Mouse (Mus musculus): Measurements from ENCODE around the gene Larp4b. TPM values are rescaled to one million over a fixed set of nuclear protein-coding genes. Genes with fewer than 3 reads are reported as not detected.

Gene Larp4b
- polyA plus RNA-seq, 1 experiment from 2014 or later: 33.0 TPM

GRCm38 (mm10) chr13:9082128-9082883, 11.4 kb upstream of the Larp4b start:
- no peaks in the 10 kb centered on the region for H3K4me1 ChIP-seq (replicated peaks)
- 71% methylated on average over 14 of the region's 14 CpGs for WGBS
- H3K9ac ChIP-seq: no peak overlapping the region
- no peaks in the 10 kb centered on the region for H3K27me3 ChIP-seq (replicated peaks)
- no peaks in the 10 kb centered on the region for H3K9me3 ChIP-seq (replicated peaks)
- H3K27ac ChIP-seq (ENCODE audit: poor library complexity, severe bottlenecking): no peak overlapping the region
- H3K4me3 ChIP-seq: no peak overlapping the region
- no peak overlapping the region for H3K4me2 ChIP-seq
- H3K36me3 ChIP-seq: no peaks in the 10 kb centered on the region
- ATAC-seq (ENCODE audit: insufficient number of reproducible peaks, low FRiP score): no peak

DNA sequence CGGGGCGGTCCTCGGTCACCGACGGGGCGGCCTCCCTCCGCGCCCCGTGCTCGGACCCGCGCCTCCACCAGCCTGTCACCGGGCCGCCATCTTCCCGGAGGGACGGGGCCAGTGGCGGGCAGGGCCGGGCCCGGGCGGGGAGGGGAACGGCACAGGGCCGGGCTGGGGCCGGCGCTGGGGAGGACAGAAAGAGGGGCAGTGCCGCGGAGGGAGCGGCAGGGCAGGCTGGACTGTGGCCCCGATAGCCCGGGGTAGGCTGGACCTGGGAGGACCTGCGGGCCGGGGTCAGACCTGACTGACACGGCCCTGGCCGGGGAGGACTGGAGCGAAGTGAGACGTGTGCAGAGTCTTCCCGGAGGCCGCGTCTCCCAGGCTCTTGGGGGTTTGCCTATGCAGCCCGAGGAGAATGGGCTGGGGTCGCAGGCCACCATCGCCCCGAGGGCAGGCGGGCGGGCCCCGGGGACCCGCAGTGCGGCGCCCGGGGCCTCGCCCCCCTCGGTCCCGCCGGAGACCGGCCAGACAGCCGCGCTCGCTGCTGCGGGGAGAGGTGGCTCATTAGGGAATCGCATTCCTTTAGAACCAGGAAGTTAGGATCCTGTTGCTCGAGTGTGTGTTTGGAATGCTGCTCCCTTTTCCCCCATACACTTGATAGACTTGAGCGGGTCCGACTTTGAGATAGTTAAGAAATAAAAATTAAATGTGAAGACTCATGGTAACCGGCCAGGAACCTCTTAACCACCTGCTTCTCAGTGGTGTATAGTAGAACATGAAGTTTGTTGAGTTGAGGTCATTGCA, 702 bp downstream of the Larp4b start:
- H3K9me3 ChIP-seq (replicated peaks): no peaks in the 10 kb centered on the region
- H3K27me3 ChIP-seq (replicated peaks): no peaks in the 10 kb centered on the region
- peak overlapping the region; percentile 97 for H3K9ac ChIP-seq
- H3K4me1 ChIP-seq (replicated peaks): peaks cover 16% of the 10 kb centered on the region
- WGBS: 1% methylated on average over 43 of the region's 63 CpGs
- H3K36me3 ChIP-seq: no peaks in the 10 kb centered on the region
- H3K4me3 ChIP-seq: peak overlapping the region; percentile 96
- peak overlapping the region; percentile 95 for H3K27ac ChIP-seq (ENCODE audit: poor library complexity, severe bottlenecking)
- peak; percentile 64 for ATAC-seq (ENCODE audit: insufficient number of reproducible peaks, low FRiP score)
- H3K4me2 ChIP-seq: peak overlapping the region; percentile 66

- 0 out of 2 replicates have a peak, but pooled peaks cover 2% of the 10 kb centered on the region for H3K36me3 ChIP-seq
- no peak overlapping the region for H3K27ac ChIP-seq (ENCODE audit: poor library complexity, severe bottlenecking)
- H3K4me2 ChIP-seq: no peak overlapping the region
- ATAC-seq (ENCODE audit: insufficient number of reproducible peaks, low FRiP score): no peak
- no peak overlapping the region for H3K9ac ChIP-seq
- no peaks in the 10 kb centered on the region for H3K9me3 ChIP-seq (replicated peaks)
- no peak overlapping the region for H3K4me3 ChIP-seq
- WGBS: 80% methylated on average over 5 of the region's 5 CpGs
- H3K27me3 ChIP-seq (replicated peaks): no peaks in the 10 kb centered on the region
- peaks cover 16% of the 10 kb centered on the region for H3K4me1 ChIP-seq (replicated peaks)
Measured at GRCm38 (mm10) chr13:9099289-9099688, 5.6 kb downstream of the Larp4b start.

- H3K9me3 ChIP-seq (replicated peaks): no peaks in the 10 kb centered on the region
- H3K27me3 ChIP-seq (replicated peaks): no peaks in the 10 kb centered on the region
- peaks cover 16% of the 10 kb centered on the region for H3K4me1 ChIP-seq (replicated peaks)
- no peak overlapping the region for H3K27ac ChIP-seq (ENCODE audit: poor library complexity, severe bottlenecking)
- H3K4me3 ChIP-seq: no peak overlapping the region
- H3K36me3 ChIP-seq: 0 out of 2 replicates have a peak, but pooled peaks cover 2% of the 10 kb centered on the region
- no peak overlapping the region for H3K9ac ChIP-seq
- 99% methylated on average over 2 of the region's 2 CpGs for WGBS
- ATAC-seq (ENCODE audit: insufficient number of reproducible peaks, low FRiP score): no peak
- H3K4me2 ChIP-seq: no peak overlapping the region
Measured at GRCm38 (mm10) chr13:9100517-9100916, 6.8 kb downstream of the Larp4b start.

DNA sequence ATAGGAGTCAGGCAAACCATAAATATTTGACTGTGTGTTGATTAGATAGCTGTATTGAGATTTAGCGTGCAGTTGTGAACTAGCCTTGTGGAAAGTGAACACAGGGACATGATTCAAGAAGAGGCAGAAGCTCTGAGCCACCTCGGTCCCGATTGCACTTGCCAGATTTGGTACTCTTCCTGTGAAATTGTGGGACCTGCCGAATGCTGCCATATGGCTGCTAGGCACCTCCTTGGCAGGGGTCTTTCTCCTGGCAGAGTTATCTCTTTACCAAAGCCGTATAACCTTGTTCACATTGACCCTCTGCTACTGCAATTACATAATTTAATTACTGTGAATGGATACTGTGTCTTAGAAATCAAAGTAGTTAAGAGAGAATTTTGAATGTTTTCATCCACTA, 12.6 kb downstream of the Larp4b start:
- Histone ChIP-seq H3K27ac (ENCODE audit: poor library complexity, severe bottlenecking) (no peak overlapping the region), H3K4me3 (no peak overlapping the region), H3K9ac (no peak overlapping the region), H3K36me3 (peaks cover 10% of the 10 kb centered on the region), H3K4me2 (no peak overlapping the region), H3K27me3 (replicated peaks) (no peaks in the 10 kb centered on the region), H3K4me1 (replicated peaks) (peaks cover 11% of the 10 kb centered on the region), H3K9me3 (replicated peaks) (no peaks in the 10 kb centered on the region)
- no peak for ATAC-seq (ENCODE audit: insufficient number of reproducible peaks, low FRiP score)
- WGBS: 72% methylated on average over 5 of the region's 5 CpGs

- Histone ChIP-seq H3K4me3 (no peak overlapping the region), H3K4me2 (no peak overlapping the region), H3K9ac (no peak overlapping the region), H3K4me1 (replicated peaks) (peaks cover 15% of the 10 kb centered on the region), H3K27ac (ENCODE audit: poor library complexity, severe bottlenecking) (no peak overlapping the region), H3K9me3 (replicated peaks) (no peaks in the 10 kb centered on the region), H3K36me3 (peaks cover 12% of the 10 kb centered on the region), H3K27me3 (replicated peaks) (no peaks in the 10 kb centered on the region)
- peak; percentile 57; the same call in 1 of the 2 replicates for ATAC-seq (ENCODE audit: insufficient number of reproducible peaks, low FRiP score)
- WGBS: 72% methylated on average over 2 of the region's 2 CpGs
Measured at GRCm38 (mm10) chr13:9106992-9107858, 13.5 kb downstream of the Larp4b start.

GRCm38 (mm10) chr13:9113735-9114134, 20.1 kb downstream of the Larp4b start:
- H3K4me2 ChIP-seq: no peak overlapping the region
- WGBS: 88% methylated on average over 3 of the region's 3 CpGs
- H3K4me3 ChIP-seq: no peak overlapping the region
- H3K27me3 ChIP-seq (replicated peaks): no peaks in the 10 kb centered on the region
- no peak overlapping the region for H3K9ac ChIP-seq
- H3K4me1 ChIP-seq (replicated peaks): peaks cover 20% of the 10 kb centered on the region
- ATAC-seq (ENCODE audit: insufficient number of reproducible peaks, low FRiP score): no peak
- no peak overlapping the region for H3K27ac ChIP-seq (ENCODE audit: poor library complexity, severe bottlenecking)
- peaks cover 13% of the 10 kb centered on the region for H3K36me3 ChIP-seq
- H3K9me3 ChIP-seq (replicated peaks): no peaks in the 10 kb centered on the region

DNA sequence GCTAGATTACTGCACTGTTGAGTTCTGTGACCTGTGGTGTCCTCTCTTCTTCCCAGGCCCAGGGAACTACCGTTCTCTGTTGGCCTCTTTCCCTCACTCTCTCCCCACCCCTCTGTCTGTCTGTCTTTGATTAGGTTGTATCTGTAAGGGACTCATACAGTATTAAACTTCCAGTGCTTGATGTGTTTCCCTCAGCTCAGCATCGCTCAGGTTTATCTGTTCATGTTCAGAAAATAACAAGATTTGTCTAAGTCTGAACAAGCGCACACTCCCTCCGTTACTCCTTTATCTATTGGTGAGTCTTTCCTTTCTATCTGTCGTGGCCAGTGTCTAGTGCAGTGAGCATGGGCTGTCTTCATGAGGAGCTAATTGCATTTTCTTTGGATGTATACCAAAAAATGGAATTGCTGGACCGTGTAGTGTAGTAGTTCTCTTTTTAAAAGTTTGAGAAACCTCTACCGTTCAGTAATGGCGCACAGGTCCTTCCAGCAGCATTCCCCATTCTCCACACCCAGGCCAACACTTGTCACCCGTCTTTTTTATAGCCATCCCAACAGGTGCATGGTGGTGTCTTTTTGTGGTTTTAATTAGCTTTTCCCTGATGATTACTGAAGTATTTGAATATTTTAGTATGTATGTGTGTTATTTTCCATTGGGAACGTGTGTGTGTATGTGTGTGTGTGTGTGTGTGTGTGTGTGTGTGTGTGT, 27.3 kb downstream of the Larp4b start:
- Histone ChIP-seq H3K9ac (no peak overlapping the region), H3K9me3 (replicated peaks) (no peaks in the 10 kb centered on the region), H3K4me1 (replicated peaks) (peaks cover 25% of the 10 kb centered on the region), H3K27me3 (replicated peaks) (no peaks in the 10 kb centered on the region), H3K4me3 (no peak overlapping the region), H3K4me2 (no peak overlapping the region), H3K36me3 (peaks cover 38% of the 10 kb centered on the region), H3K27ac (ENCODE audit: poor library complexity, severe bottlenecking) (no peak overlapping the region)
- 73% methylated on average over 10 of the region's 10 CpGs for WGBS
- ATAC-seq (ENCODE audit: insufficient number of reproducible peaks, low FRiP score): no peak; the same call in 1 of the 2 replicates

DNA sequence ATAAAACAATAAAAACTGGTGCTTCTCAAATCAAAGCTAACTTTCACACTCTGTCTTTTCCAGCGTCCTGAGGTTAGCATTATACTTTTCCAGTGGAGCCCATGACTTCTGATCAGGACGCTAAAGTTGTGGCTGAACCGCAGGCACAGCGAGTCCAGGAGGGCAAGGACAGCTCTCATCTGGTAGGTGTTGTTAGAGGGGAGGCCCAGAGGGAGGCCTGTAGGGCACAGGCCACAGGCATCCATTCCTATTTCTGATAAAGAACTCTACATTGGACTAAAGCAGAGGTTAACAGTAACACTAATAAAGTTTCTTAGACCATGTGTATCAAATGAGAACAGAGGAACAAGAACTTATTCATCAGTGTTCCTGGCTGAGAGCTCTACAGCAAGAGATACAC, 28.4 kb downstream of the Larp4b start:
- 66% methylated on average over 4 of the region's 4 CpGs for WGBS
- no peak overlapping the region for H3K9ac ChIP-seq
- peaks cover 20% of the 10 kb centered on the region for H3K4me1 ChIP-seq (replicated peaks)
- H3K27ac ChIP-seq (ENCODE audit: poor library complexity, severe bottlenecking): no peak overlapping the region; the same call in 1 of the 2 replicates
- ATAC-seq (ENCODE audit: insufficient number of reproducible peaks, low FRiP score): no peak
- H3K36me3 ChIP-seq: peaks cover 40% of the 10 kb centered on the region
- H3K4me3 ChIP-seq: no peak overlapping the region
- no peaks in the 10 kb centered on the region for H3K27me3 ChIP-seq (replicated peaks)
- no peak overlapping the region for H3K4me2 ChIP-seq
- no peaks in the 10 kb centered on the region for H3K9me3 ChIP-seq (replicated peaks)

- H3K4me2 ChIP-seq: no peak overlapping the region
- H3K27me3 ChIP-seq (replicated peaks): no peaks in the 10 kb centered on the region
- 80% methylated on average over 7 of the region's 7 CpGs for WGBS
- H3K4me3 ChIP-seq: no peak overlapping the region
- H3K27ac ChIP-seq (ENCODE audit: poor library complexity, severe bottlenecking): no peak overlapping the region
- H3K9ac ChIP-seq: no peak overlapping the region
- no peaks in the 10 kb centered on the region for H3K9me3 ChIP-seq (replicated peaks)
- peaks cover 37% of the 10 kb centered on the region for H3K4me1 ChIP-seq (replicated peaks)
- ATAC-seq (ENCODE audit: insufficient number of reproducible peaks, low FRiP score): no peak
- H3K36me3 ChIP-seq: peaks cover 51% of the 10 kb centered on the region
Measured at GRCm38 (mm10) chr13:9125193-9125592, 31.5 kb downstream of the Larp4b start.

All from heart, embryonic 12.5 days (tissue).